Mouse (Mus musculus): ENCODE results near the gene Slc38a2. TPM values are rescaled to one million over a fixed set of nuclear protein-coding genes. Genes with fewer than 3 reads are reported as not detected.

Slc38a2 gene
- total and polyA plus RNA-seq, 3 experiments, result 59.3 to 209 (median 149) TPM

- intact Hi-C loops (cut with DNase I), result no loop called here
- H3K79me2 ChIP-seq (replicated peaks; ENCODE audit: control insufficient read depth, insufficient read depth, low read length), result no peaks in the 10 kb centered on the region
- 75% methylated on average over 12 of the region's 12 CpGs for WGBS
- H3K4me3 ChIP-seq, result no peak overlapping the region
- no peak for DNase-seq
- H3K27me3 ChIP-seq (ENCODE audit: control insufficient read depth, insufficient read depth, low read length), result no peaks in the 10 kb centered on the region
- H3K27ac ChIP-seq, result no peak overlapping the region
- H3K9ac ChIP-seq (ENCODE audit: low read depth, low read length), result no peak overlapping the region
- H3K36me3 ChIP-seq (ENCODE audit: control insufficient read depth, insufficient read depth, low read length), result peaks cover 42% of the 10 kb centered on the region
- H3K4me1 ChIP-seq (ENCODE audit: control insufficient read depth, insufficient read depth, low read length), result peaks cover 2% of the 10 kb centered on the region
- no peak for TF ChIP-seq EP300 (IDR thresholded peaks at IDR 0.05; ENCODE audit: insufficient read depth, low read depth, low read length)
- TF ChIP-seq POLR2A (IDR thresholded peaks at IDR 0.05; ENCODE audit: insufficient read depth, low read depth, low read length), result 0 out of 2 replicates have a peak, but pooled peaks have one; percentile 22
- no peak for TF ChIP-seq CTCF (IDR thresholded peaks at IDR 0.05)
Observed at GRCm38 (mm10) chr15:96688784-96689318, 10.7 kb downstream of the Slc38a2 start.

GRCm38 (mm10) chr15:96688036-96688435, 11.5 kb downstream of the Slc38a2 start:
- H3K36me3 ChIP-seq (ENCODE audit: control insufficient read depth, insufficient read depth, low read length), result peaks cover 37% of the 10 kb centered on the region
- no peaks in the 10 kb centered on the region for H3K79me2 ChIP-seq (replicated peaks; ENCODE audit: control insufficient read depth, insufficient read depth, low read length)
- no peak overlapping the region for H3K27ac ChIP-seq
- no peak overlapping the region for H3K4me3 ChIP-seq
- WGBS, result 67% methylated on average over 6 of the region's 6 CpGs
- no peak for DNase-seq
- no peaks in the 10 kb centered on the region for H3K27me3 ChIP-seq (ENCODE audit: control insufficient read depth, insufficient read depth, low read length)
- intact Hi-C loops (cut with DNase I), result no loop called here
- TF ChIP-seq CTCF (IDR thresholded peaks at IDR 0.05) (no peak), POLR2A (IDR thresholded peaks at IDR 0.05; ENCODE audit: insufficient read depth, low read depth, low read length) (peak; percentile 30; the same call in 1 of the 2 replicates)
- no peak overlapping the region for H3K9ac ChIP-seq (ENCODE audit: low read depth, low read length)
- peaks cover 2% of the 10 kb centered on the region for H3K4me1 ChIP-seq (ENCODE audit: control insufficient read depth, insufficient read depth, low read length)

- no peaks in the 10 kb centered on the region for H3K27me3 ChIP-seq (ENCODE audit: control insufficient read depth, insufficient read depth, low read length)
- peaks cover 30% of the 10 kb centered on the region for H3K36me3 ChIP-seq (ENCODE audit: control insufficient read depth, insufficient read depth, low read length)
- TF ChIP-seq POLR2A (IDR thresholded peaks at IDR 0.05; ENCODE audit: insufficient read depth, low read depth, low read length) (no peak), EP300 (IDR thresholded peaks at IDR 0.05; ENCODE audit: insufficient read depth, low read depth, low read length) (no peak), CTCF (IDR thresholded peaks at IDR 0.05) (no peak)
- 59% methylated on average over 1 of the region's 1 CpGs for WGBS
- H3K4me1 ChIP-seq (ENCODE audit: control insufficient read depth, insufficient read depth, low read length), result peaks cover 2% of the 10 kb centered on the region
- no peak for DNase-seq
- no peak overlapping the region for H3K4me3 ChIP-seq
- H3K27ac ChIP-seq, result no peak overlapping the region
- intact Hi-C loops (cut with DNase I), result no loop called here
- H3K79me2 ChIP-seq (replicated peaks; ENCODE audit: control insufficient read depth, insufficient read depth, low read length), result no peaks in the 10 kb centered on the region
- no peak overlapping the region for H3K9ac ChIP-seq (ENCODE audit: low read depth, low read length)
Observed at GRCm38 (mm10) chr15:96687366-96687765, 12.2 kb downstream of the Slc38a2 start.

- intact Hi-C loops (cut with DNase I), result no loop called here
- H3K27ac ChIP-seq, result no peak overlapping the region
- WGBS, result 65% methylated on average over 9 of the region's 9 CpGs
- H3K27me3 ChIP-seq (ENCODE audit: control insufficient read depth, insufficient read depth, low read length), result no peaks in the 10 kb centered on the region
- no peaks in the 10 kb centered on the region for H3K79me2 ChIP-seq (replicated peaks; ENCODE audit: control insufficient read depth, insufficient read depth, low read length)
- no peak overlapping the region for H3K4me3 ChIP-seq
- H3K4me1 ChIP-seq (ENCODE audit: control insufficient read depth, insufficient read depth, low read length), result peaks cover 2% of the 10 kb centered on the region
- H3K9ac ChIP-seq (ENCODE audit: low read depth, low read length), result no peak overlapping the region
- peaks cover 28% of the 10 kb centered on the region for H3K36me3 ChIP-seq (ENCODE audit: control insufficient read depth, insufficient read depth, low read length)
- DNase-seq, result no peak
- no peak for TF ChIP-seq CTCF (IDR thresholded peaks at IDR 0.05)
- TF ChIP-seq EP300 (IDR thresholded peaks at IDR 0.05; ENCODE audit: insufficient read depth, low read depth, low read length), result no peak
- peak; percentile 20; the same call in 1 of the 2 replicates for TF ChIP-seq POLR2A (IDR thresholded peaks at IDR 0.05; ENCODE audit: insufficient read depth, low read depth, low read length)
Observed at GRCm38 (mm10) chr15:96686201-96687159, 13.1 kb downstream of the Slc38a2 start.

GRCm38 (mm10) chr15:96685273-96685672, 14.3 kb downstream of the Slc38a2 start:
- WGBS, result 77% methylated on average over 6 of the region's 6 CpGs

More at GRCm38 (mm10) chr15:96685273-96685672, 14.3 kb downstream of the Slc38a2 start:
- Histone ChIP-seq H3K79me2 (replicated peaks; ENCODE audit: control insufficient read depth, insufficient read depth, low read length) (no peaks in the 10 kb centered on the region), H3K36me3 (ENCODE audit: control insufficient read depth, insufficient read depth, low read length) (peaks cover 17% of the 10 kb centered on the region), H3K9ac (ENCODE audit: low read depth, low read length) (no peak overlapping the region), H3K4me1 (ENCODE audit: control insufficient read depth, insufficient read depth, low read length) (peaks cover 2% of the 10 kb centered on the region), H3K27ac (no peak overlapping the region), H3K4me3 (no peak overlapping the region), H3K27me3 (ENCODE audit: control insufficient read depth, insufficient read depth, low read length) (no peaks in the 10 kb centered on the region)
- intact Hi-C loops (cut with DNase I), result no loop called here
- TF ChIP-seq EP300 (IDR thresholded peaks at IDR 0.05; ENCODE audit: insufficient read depth, low read depth, low read length) (no peak), CTCF (IDR thresholded peaks at IDR 0.05) (no peak), POLR2A (IDR thresholded peaks at IDR 0.05; ENCODE audit: insufficient read depth, low read depth, low read length) (no peak)
- no peak for DNase-seq
